Mouse (Mus musculus) hindbrain, embryonic 13.5 days (tissue): ENCODE measurements around the gene Slc6a17. TPM values are rescaled to one million over a fixed set of nuclear protein-coding genes. Genes with fewer than 3 reads are reported as not detected.

Experiments
- ATAC-seq: fragments of 200-750 bp; cut with Nextera tagmentation; 2 replicates; pipeline ENCODE4 v1.8.0; 2017; ENCODE audit warnings: moderate TSS enrichment; ENCODE audit not compliant: low FRiP score
- H3K27ac ChIP-seq: fragments of 300-500 bp; sonication (generic); 2 replicates; pipeline ENCODE4 v1.5.1; 2015; ENCODE audit warnings: inconsistent platforms, mild to moderate bottlenecking, moderate library complexity
- H3K27me3 ChIP-seq: fragments of 300-500 bp; sonication (generic); 2 replicates; pipeline ENCODE4 v1.6.1; 2015; ENCODE audit warnings: mild to moderate bottlenecking, inconsistent platforms
- H3K36me3 ChIP-seq: fragments of 300-500 bp; sonication (generic); 2 replicates; pipeline ENCODE4 v1.6.1; 2015; ENCODE audit warnings: mild to moderate bottlenecking, inconsistent platforms
- H3K4me1 ChIP-seq: fragments of 300-500 bp; sonication (generic); replicated peaks from 2 replicates; pipeline ENCODE4 v1.6.1; 2015; ENCODE audit warnings: inconsistent platforms
- H3K4me2 ChIP-seq: fragments of 300-500 bp; sonication (generic); 2 replicates; pipeline ENCODE4 v1.6.1; 2015; ENCODE audit warnings: inconsistent platforms, mild to moderate bottlenecking, moderate library complexity
- H3K4me3 ChIP-seq: fragments of 300-500 bp; sonication (generic); 2 replicates; pipeline ENCODE4 v1.5.1; 2015; ENCODE audit warnings: mild to moderate bottlenecking, inconsistent platforms
- H3K9ac ChIP-seq: fragments of 300-500 bp; sonication (generic); 2 replicates; pipeline ENCODE4 v1.6.1; 2015; ENCODE audit warnings: mild to moderate bottlenecking, inconsistent platforms
- H3K9me3 ChIP-seq: fragments of 300-500 bp; sonication (generic); 2 replicates; pipeline ENCODE4 v1.6.1; 2016; ENCODE audit warnings: inconsistent platforms
- WGBS: fragments of 180-500 bp; shearing (Covaris S2); methylation state at CpG from one replicate; pipeline ENCODE4 v1.1.7; 2015; 5-methylcytosine and 5-hydroxymethylcytosine counted together
- polyA plus RNA-seq: library from polyadenylated mRNA; unstranded; fragments of >200 nt; fragmentation: Nextera tagmentation; extraction: Ambion mirVana; gene quantifications from 2 replicates; pipeline ENCODE4 v1.2.1, GENCODE M21; 2015

Gene Slc6a17
- polyA plus RNA-seq, 1 experiment from 2014 or later: 10.6 TPM

DNA sequence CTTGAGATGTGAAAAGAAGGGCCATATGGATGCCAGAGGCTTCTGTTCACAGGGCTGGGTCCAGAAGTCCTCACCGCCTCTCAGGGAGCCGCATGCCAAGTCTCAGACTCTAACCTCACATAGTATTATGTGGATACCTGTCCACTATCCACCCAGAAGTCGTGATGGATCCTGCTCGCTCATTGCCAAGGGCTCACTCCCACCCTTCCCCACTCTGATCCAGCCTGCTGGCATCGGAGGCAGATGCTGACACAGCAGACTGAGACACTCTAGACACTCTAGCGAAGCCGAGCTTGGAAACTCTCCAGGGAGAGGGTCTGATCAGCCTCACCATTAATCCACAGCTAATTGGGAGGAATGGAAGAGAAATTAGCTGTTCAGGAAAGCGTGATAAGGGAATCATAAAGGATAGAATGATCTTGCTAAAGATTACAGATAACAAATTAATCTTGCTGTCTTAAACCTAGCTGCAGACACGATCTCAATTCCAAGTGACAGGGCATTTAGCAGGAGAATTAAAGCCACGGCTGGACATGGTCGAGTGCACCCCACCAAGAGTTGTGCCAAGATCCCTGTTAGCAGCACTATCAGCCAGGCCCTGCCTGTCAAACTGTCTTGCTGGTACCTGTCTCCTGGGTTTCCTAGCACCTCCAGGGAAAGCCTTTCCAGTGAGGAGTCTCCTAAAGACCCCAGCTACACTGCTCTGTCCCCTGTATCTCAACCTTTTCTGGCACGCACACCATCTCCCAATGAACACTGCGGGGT is 21.6 kb downstream of the Slc6a17 start:
- H3K27ac ChIP-seq: peak overlapping the region; percentile 19; the same call in 1 of the 2 replicates

DNA sequence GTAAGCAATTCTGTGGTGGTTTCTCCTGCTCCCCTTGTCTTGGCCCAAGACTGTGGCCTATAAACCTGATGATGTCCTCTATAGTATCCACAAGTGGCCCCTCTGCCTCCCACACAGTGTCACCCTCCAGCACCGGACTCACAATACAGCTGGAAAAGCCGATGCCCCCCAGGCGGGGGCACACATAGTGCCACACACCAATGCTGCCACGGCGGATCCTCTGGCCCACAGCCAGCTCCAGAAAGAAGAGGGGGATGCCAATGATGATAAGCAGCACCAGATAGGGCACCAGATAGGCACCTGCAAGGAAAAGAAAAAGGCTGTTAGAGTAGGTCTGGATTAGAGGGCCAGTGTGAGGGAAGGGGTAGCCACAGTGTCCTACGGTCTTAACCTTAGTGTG is 22.3 kb downstream of the Slc6a17 start:
- H3K4me2 ChIP-seq: no peak overlapping the region
- H3K4me3 ChIP-seq: no peak overlapping the region
- H3K9me3 ChIP-seq: no peaks in the 10 kb centered on the region
- no peak overlapping the region for H3K9ac ChIP-seq
- no peak overlapping the region for H3K27ac ChIP-seq
- H3K4me1 ChIP-seq: peaks cover 38% of the 10 kb centered on the region
- no peak for ATAC-seq
- 80% methylated on average over 6 of the region's 6 CpGs for WGBS
- peaks cover 13% of the 10 kb centered on the region for H3K36me3 ChIP-seq
- peaks cover 10% of the 10 kb centered on the region; the same call in 1 of the 2 replicates for H3K27me3 ChIP-seq

More for the DNA sequence above, 21.6 kb downstream of the Slc6a17 start:
- peaks cover 10% of the 10 kb centered on the region; the same call in 1 of the 2 replicates for H3K27me3 ChIP-seq
- peaks cover 36% of the 10 kb centered on the region for H3K4me1 ChIP-seq
- ATAC-seq: peak; percentile 70
- H3K36me3 ChIP-seq: peaks cover 11% of the 10 kb centered on the region
- H3K9ac ChIP-seq: peak overlapping the region; percentile 10; the same call in 1 of the 2 replicates
- H3K4me3 ChIP-seq: no peak overlapping the region
- no peaks in the 10 kb centered on the region for H3K9me3 ChIP-seq
- WGBS: 48% methylated on average over 13 of the region's 13 CpGs
- no peak overlapping the region for H3K4me2 ChIP-seq

DNA sequence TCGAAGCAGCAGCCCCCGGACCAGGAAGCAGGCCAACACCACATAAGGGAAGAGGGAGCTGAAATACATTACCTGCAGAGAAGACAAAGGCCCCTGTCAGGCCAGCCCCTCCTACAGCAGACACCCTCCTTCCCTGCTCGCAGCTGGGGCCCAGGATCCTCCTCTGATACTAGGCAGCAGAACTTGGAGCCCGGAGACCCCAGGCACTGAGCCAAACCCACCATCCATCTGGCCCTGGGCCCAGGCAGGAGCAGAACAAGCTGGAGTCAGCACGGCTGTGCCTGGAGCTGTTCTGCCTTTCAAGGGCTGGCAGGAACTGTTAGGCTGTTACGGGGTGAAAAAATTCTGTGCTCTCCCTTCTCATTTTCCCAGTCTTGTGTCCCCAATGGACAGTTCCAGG is 26.4 kb downstream of the Slc6a17 start:
- peak; percentile 80 for ATAC-seq
- H3K9ac ChIP-seq: no peak overlapping the region; the same call in 1 of the 2 replicates
- peaks cover 6% of the 10 kb centered on the region for H3K36me3 ChIP-seq
- H3K9me3 ChIP-seq: no peaks in the 10 kb centered on the region
- no peak overlapping the region for H3K4me2 ChIP-seq
- no peak overlapping the region for H3K4me3 ChIP-seq
- H3K27ac ChIP-seq: peak overlapping the region; percentile 85
- H3K4me1 ChIP-seq: peaks cover 35% of the 10 kb centered on the region
- H3K27me3 ChIP-seq: peaks cover 6% of the 10 kb centered on the region; the same call in 1 of the 2 replicates
- WGBS: 36% methylated on average over 6 of the region's 6 CpGs

DNA sequence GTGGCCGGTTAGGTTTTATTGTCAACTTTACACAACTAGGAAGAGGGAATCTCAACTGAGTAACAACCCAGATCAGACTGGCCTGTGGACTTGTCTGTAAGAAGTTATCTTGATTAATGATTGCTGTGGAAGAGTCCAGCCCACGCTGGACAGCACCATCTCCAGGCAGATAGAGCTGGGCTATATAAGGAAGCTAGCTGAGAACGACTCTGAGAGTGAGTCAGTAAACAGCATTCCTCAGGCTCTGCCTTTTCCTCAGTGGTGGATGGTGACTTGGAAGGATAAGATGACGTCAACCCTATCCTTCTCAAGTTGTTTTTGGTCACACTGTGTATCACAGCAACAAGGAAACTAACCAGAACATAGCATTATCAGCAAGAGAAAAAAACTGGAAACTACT is 29.2 kb downstream of the Slc6a17 start:
- 74% methylated on average over 4 of the region's 4 CpGs for WGBS
- no peak overlapping the region for H3K4me3 ChIP-seq
- peaks cover 29% of the 10 kb centered on the region for H3K4me1 ChIP-seq
- H3K4me2 ChIP-seq: no peak overlapping the region
- H3K27ac ChIP-seq: no peak overlapping the region
- H3K27me3 ChIP-seq: no peaks in the 10 kb centered on the region
- ATAC-seq: no peak
- H3K9ac ChIP-seq: no peak overlapping the region
- H3K9me3 ChIP-seq: no peaks in the 10 kb centered on the region
- peaks cover 6% of the 10 kb centered on the region for H3K36me3 ChIP-seq

DNA sequence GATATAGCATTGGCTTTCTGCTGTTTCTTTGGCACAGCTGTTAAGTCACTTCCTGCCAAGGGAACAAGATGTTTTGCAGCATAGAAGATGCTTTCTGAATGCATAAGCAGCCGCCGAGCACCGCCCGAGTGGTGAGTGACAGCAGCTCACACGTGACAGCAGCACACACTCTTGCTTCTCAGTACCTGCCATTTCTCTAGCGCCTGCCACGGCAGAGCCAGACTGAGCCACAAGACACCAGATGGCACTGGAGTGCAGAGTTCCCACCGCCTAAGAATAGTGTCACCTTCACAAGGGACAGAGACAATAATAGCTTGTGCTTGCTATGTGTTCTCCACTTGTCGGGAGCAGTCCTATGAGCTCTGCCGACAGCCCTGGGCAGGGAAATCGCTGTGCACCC is 34.5 kb downstream of the Slc6a17 start:
- Histone ChIP-seq H3K36me3 (no peaks in the 10 kb centered on the region), H3K27me3 (no peaks in the 10 kb centered on the region), H3K4me3 (no peak overlapping the region), H3K27ac (0 out of 2 replicates have a peak overlapping the region, but pooled peaks have one; percentile 27), H3K9me3 (no peaks in the 10 kb centered on the region), H3K4me1 (peaks cover 14% of the 10 kb centered on the region), H3K4me2 (no peak overlapping the region), H3K9ac (no peak overlapping the region)
- WGBS: 35% methylated on average over 11 of the region's 11 CpGs
- peak; percentile 95 for ATAC-seq

DNA sequence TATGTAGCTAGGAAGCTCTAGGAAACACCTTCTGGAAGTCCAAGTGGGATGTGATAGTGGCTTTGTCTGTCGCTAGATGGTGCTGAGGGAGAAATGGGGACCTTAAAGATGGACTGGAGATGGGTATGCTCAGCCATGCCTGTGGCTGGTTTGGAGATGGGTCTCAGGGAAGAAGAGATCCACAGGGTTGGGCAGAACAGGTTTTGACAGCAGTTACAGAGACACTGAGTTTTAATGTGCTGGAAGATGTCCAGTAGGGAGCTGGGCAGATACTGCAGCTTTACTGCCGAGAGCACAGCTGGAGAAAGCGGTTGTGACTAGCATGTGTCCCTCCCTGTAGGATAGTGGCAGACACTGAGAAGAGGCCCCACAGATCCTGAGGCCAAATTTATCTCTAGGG is 37.2 kb downstream of the Slc6a17 start:
- Histone ChIP-seq H3K36me3 (no peaks in the 10 kb centered on the region), H3K9ac (no peak overlapping the region), H3K4me3 (no peak overlapping the region), H3K9me3 (no peaks in the 10 kb centered on the region), H3K4me1 (peaks cover 14% of the 10 kb centered on the region), H3K4me2 (no peak overlapping the region), H3K27me3 (no peaks in the 10 kb centered on the region), H3K27ac (no peak overlapping the region)
- ATAC-seq: no peak
- WGBS: 47% methylated on average over 3 of the region's 3 CpGs

DNA sequence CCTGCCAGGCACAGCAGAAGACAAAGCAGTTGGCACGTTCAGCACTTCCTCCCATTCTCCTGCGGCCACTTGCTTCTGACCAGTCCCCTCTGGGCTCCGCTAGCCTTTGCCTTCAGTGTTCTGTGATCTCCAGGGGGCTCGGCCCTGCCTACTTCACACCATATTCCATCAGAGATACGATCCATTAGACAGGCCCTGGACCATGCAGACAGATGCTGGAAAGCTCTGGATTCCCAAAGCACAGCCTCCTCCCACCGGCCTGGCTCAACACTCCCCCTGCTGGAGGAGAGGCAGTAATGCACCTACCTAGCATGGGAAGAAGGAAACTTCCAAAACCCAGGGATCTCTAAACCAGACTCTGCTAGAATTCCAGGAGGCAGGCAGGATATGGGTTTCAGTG is 45.6 kb downstream of the Slc6a17 start:
- peaks cover 27% of the 10 kb centered on the region for H3K27me3 ChIP-seq
- peak overlapping the region; percentile 64 for H3K27ac ChIP-seq
- H3K4me2 ChIP-seq: no peak overlapping the region
- H3K4me3 ChIP-seq: no peak overlapping the region
- peak overlapping the region; percentile 53; the same call in 1 of the 2 replicates for H3K9ac ChIP-seq
- no peaks in the 10 kb centered on the region for H3K9me3 ChIP-seq
- peak; percentile 71 for ATAC-seq
- 25% methylated on average over 6 of the region's 6 CpGs for WGBS
- H3K36me3 ChIP-seq: no peaks in the 10 kb centered on the region
- H3K4me1 ChIP-seq: peaks cover 6% of the 10 kb centered on the region

DNA sequence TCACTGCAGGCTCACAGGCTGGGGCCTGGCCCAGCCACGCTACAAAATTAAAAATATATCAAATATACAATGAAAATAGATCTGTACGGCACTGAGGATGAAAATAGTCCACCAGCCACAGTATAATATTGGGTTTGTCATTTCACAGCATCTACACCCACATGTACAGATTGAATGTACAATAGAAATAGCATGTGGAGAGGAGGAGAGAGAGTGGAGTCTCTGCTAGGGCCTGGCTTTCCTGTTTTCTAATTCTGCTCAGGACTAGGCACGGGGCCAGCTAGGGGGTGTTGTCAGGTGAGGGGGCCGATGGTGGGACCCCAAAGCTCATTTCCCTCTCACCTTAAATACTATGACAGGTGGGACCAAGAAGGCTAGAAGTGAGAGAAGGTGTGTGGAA is 48.8 kb downstream of the Slc6a17 start:
- Histone ChIP-seq H3K27ac (no peak overlapping the region), H3K4me3 (no peak overlapping the region), H3K9ac (no peak overlapping the region; the same call in 1 of the 2 replicates), H3K4me2 (no peak overlapping the region), H3K36me3 (no peaks in the 10 kb centered on the region), H3K9me3 (no peaks in the 10 kb centered on the region), H3K27me3 (peaks cover 49% of the 10 kb centered on the region), H3K4me1 (peaks cover 6% of the 10 kb centered on the region)
- WGBS: 80% methylated on average over 4 of the region's 4 CpGs
- ATAC-seq: no peak

DNA sequence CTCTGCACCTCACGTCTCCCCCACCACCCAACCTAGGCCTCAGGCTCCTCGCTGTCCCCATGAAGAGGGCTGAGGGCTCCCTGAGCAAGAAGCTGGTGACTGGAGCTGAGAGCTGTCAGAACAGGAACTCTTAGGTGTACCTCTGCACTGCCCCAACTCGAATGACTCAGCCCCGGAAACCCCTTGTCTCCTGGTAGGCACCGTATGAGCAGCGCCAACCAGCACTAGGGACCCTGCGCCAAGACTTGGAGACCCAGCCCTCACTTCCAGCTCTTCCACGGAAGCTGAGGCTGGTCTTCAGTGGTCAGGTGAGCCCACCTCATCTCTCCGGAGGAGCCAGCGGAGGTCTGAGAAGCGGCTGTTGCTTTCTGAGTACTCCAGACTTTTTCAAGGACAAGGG is 49.7 kb downstream of the Slc6a17 start:
- 88% methylated on average over 11 of the region's 11 CpGs for WGBS
- no peaks in the 10 kb centered on the region for H3K36me3 ChIP-seq
- no peak for ATAC-seq
- H3K4me1 ChIP-seq: peaks cover 6% of the 10 kb centered on the region
- H3K27me3 ChIP-seq: peaks cover 58% of the 10 kb centered on the region
- no peak overlapping the region for H3K4me2 ChIP-seq
- no peak overlapping the region for H3K27ac ChIP-seq
- no peaks in the 10 kb centered on the region for H3K9me3 ChIP-seq
- H3K4me3 ChIP-seq: no peak overlapping the region
- no peak overlapping the region for H3K9ac ChIP-seq

DNA sequence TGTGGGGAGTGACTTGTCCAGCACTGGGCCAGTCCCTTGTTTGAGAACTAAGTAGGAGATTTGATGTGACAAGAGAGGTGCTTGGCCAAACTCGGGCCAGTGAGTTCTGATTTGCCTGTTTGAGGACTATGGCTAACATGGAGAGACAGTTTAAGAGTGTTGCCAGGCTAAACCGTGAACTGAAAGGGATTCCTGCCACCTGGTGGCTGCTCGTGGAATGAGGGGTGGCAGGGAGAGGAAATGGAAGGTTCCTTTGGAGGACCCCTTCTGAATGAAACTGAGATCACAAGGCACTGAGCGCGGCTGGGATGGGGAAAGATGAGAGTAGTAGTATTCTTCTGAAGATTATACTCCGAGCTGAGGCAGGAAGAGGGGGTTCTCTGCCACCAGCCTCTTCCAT is 51.2 kb downstream of the Slc6a17 start:
- H3K9me3 ChIP-seq: no peaks in the 10 kb centered on the region
- no peaks in the 10 kb centered on the region for H3K36me3 ChIP-seq
- no peak overlapping the region for H3K4me2 ChIP-seq
- WGBS: 10% methylated on average over 6 of the region's 6 CpGs
- H3K27ac ChIP-seq: no peak overlapping the region
- peaks cover 71% of the 10 kb centered on the region for H3K27me3 ChIP-seq
- no peaks in the 10 kb centered on the region for H3K4me1 ChIP-seq
- no peak overlapping the region for H3K9ac ChIP-seq
- ATAC-seq: peak; percentile 36; the same call in 1 of the 2 replicates
- no peak overlapping the region for H3K4me3 ChIP-seq

DNA sequence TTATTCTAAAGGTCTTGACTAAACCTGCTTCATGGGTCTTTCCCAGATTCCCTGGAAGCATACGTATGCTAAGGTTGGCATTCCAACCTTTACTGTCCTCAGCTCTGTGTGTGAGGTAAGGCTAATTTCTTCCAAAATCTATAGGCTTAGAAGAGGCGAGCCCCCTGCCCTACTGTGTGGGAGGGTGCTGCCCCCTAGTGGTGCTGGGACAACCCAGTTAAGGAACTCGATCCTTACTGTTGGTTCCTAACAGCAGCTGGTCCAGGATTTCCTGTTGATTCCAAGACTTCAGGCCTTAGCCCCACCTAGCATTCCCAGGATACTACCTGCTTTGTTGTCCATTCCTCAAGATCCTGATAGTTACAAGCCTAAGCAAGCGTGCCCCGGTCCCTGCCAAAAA is 55.7 kb downstream of the Slc6a17 start:
- Histone ChIP-seq H3K27me3 (peaks cover 91% of the 10 kb centered on the region), H3K27ac (no peak overlapping the region)
- ATAC-seq: no peak

DNA sequence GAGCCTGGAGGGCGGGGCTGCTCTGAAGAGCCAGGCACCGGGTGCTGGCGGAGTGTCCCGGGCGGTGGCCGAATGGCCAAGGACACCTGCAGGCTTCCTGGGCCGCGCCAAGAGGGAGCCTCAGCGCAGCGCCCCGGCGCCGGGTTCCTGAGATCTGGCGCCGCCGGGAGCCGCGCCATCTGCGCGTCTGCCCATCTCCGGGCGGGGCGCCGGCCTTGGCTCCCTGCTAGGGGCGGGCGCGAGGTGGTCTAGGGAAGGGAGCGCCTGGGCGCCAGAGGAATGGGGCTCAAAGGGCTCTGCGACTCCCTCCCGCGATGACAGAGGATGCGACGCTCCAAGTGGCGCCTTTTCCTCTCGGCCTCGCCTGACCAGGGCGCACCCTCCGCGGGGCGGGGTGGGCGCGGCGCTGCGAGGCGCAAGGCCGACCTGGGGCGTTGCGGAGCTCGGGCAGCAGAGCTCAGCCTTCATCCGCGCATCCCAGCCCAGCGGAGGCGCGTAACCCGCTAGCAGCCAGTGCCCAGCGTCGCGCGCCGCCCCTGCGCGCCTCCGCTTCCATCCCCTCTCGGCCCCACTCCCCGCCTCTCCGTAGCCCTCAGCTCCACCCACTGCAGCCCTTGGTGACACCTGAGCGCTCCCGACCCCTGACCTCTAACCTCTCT is 57.9 kb downstream of the Slc6a17 start:
- Histone ChIP-seq H3K4me2 (peak overlapping the region; percentile 98), H3K4me1 (peaks cover 28% of the 10 kb centered on the region), H3K9ac (peak overlapping the region; percentile 78), H3K9me3 (no peaks in the 10 kb centered on the region), H3K27ac (no peak overlapping the region), H3K36me3 (no peaks in the 10 kb centered on the region), H3K4me3 (peak overlapping the region; percentile 64), H3K27me3 (peaks cover 99% of the 10 kb centered on the region)
- peak; percentile 75 for ATAC-seq
- under 1% methylated on average over 66 of the region's 69 CpGs for WGBS

More for the DNA sequence above, 55.7 kb downstream of the Slc6a17 start:
- WGBS: 17% methylated on average over 5 of the region's 5 CpGs
- Histone ChIP-seq H3K4me1 (peaks cover 28% of the 10 kb centered on the region), H3K9ac (no peak overlapping the region), H3K36me3 (no peaks in the 10 kb centered on the region), H3K9me3 (no peaks in the 10 kb centered on the region), H3K4me3 (no peak overlapping the region), H3K4me2 (no peak overlapping the region)
